Mouse (Mus musculus) MEL (cell line): ENCODE data around the gene Tmtc4.

Source experiments
- POLR2A ChIP-seq, 2 experiments: IDR thresholded peaks; 2 replicates each; pipeline ENCODE4 v1.6.1; 2011 to 2012; ENCODE audit warnings: low read length in 2 of 2, mild to moderate bottlenecking in 2 of 2, control low read depth in 1 of 2, improper control_type of control experiment in 1 of 2, low read depth in 1 of 2, moderate library complexity in 1 of 2; ENCODE audit not compliant: control insufficient read depth in 1 of 2, insufficient read depth in 1 of 2, poor library complexity in 1 of 2
- ZKSCAN1 ChIP-seq: IDR thresholded peaks from 2 replicates; pipeline ENCODE4 v1.6.1; 2012; ENCODE audit warnings: low read depth, mild to moderate bottlenecking, inconsistent platforms, low read length, improper control_type of control experiment, moderate library complexity

DNA sequence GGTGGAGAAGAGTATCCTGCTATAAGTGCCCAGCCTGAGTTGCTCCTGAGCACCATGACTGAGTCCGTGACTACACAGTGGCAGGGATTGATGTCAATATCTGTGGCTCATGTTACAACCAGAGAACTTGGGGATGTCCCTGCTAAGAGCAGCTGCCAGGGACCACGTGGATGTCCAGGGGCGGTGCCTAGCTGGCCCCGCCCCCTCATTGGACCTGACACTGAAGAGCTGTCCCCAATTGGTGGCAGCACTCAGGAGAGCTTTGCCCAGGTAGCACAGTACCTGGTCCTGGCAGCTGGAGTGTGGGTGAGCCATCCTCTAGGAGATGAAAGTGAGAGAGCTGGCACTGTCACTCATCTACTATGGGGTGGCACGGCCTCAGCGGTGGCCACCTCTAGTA, 9.1 kb upstream of the Tmtc4 start:
- TF ChIP-seq POLR2A (IDR thresholded peaks at IDR 0.05; ENCODE audit: control insufficient read depth in 1 of 2, insufficient read depth in 1 of 2, low read depth in 1 of 2, low read length in 2 of 2, poor library complexity in 1 of 2) (no peak), ZKSCAN1 (no peak)
